Mouse (Mus musculus): Measurements from ENCODE around the gene Serpinb2. TPM values are rescaled to one million over a fixed set of nuclear protein-coding genes. Genes with fewer than 3 reads are reported as not detected.

The Serpinb2 gene
- total RNA-seq (2022): 1 to 10 TPM in 1 of 4 experiments, under 1 TPM in 1, not detected in 2; 0.53 to 6.9 TPM

GRCm38 (mm10) chr1:107511252-107511651, at the start of gene Serpinb2:
TSS of gene Serpinb2 (plus strand) at chr1:107511423.
- no peak for DNase-seq (ENCODE audit: low spot score)

DNA sequence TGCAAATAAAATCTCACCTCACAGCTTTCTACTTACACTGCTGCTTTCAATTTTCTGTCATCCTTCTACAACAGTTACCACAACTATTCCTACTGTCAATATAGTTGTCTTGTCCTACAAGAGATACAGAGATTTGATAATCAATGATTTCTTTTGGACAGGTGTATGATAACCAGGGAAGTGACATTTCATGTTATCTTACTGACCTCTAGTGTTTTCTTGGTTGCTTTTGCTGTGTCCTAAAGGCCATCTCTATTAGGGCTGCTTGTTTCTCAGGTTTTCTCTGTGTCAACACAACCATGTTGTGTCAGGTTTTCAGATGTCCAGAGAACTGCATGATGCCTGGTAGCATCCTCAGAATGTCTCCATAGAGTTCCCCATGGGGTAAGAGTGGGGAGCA, 31.3 kb upstream of the Serpinb2 start:
- no peak for DNase-seq (ENCODE audit: low spot score)

- DNase-seq (ENCODE audit: low spot score): peak; percentile 57
Observed at GRCm38 (mm10) chr1:107481452-107481851, 29.8 kb upstream of the Serpinb2 start.

DNA sequence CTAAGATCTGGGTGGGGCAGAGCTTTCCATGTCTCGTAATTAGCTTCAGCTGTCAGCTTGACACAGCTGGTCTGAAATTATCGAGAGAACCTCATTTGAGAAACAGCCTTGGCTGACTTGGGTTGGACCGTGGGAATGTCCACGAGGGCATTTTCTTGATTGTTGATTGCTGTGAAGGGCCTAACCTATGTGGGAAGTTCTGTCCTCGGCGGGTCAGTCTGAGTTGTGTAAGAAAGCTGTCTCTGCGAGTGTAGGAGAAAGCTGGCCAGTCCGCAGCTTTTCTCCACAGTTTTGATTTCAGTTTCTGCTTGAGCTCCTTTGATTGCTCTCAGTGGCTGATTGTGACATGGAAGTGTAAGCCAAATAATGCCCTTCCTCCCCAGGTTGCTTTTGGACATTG, 21.6 kb upstream of the Serpinb2 start:
- DNase-seq (ENCODE audit: low spot score): no peak

DNA sequence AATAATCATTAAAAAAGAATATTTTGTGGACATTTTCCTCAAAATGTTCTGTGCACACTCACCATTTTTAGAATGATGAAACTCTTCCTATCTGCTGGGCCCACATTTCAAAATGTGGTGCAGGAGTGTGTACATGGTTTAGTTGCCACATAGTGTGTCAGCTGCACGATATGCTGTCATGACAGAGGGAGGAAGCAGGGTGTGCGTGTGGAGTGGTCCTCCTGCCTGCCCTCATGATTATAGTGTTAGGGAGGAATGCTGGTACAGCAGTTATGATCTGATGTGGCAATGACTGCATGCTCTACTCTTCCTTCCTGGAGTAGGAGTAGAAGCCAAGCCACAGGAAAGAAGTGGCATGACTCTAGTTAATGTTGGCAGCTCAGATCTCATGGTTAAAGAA, 14.4 kb upstream of the Serpinb2 start:
- no peak for DNase-seq (ENCODE audit: low spot score)

DNA sequence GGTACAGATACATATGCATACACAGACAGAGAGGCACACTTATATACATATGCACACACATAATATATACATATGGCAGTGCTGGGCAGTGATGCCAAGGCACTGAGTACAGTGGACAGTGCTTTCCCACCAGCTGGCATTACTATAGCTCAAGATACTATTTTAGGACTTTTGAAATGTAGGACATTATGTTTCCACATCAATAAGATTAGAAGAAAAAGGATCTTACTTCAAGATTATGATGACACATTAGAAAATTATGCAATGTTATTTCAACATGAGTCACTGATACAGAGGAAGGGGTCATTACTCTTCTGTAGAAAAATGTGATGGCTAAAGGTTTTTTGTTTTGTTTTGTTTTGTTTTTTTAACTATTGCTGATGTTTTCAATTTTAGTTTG, 9.2 kb upstream of the Serpinb2 start:
- DNase-seq (ENCODE audit: low spot score): no peak

GRCm38 (mm10) chr1:107503294-107503693, 7.9 kb upstream of the Serpinb2 start:
- no peak for DNase-seq (ENCODE audit: low spot score)

GRCm38 (mm10) chr1:107505898-107506562, 5.2 kb upstream of the Serpinb2 start:
- DNase-seq (ENCODE audit: low spot score): no peak

DNA sequence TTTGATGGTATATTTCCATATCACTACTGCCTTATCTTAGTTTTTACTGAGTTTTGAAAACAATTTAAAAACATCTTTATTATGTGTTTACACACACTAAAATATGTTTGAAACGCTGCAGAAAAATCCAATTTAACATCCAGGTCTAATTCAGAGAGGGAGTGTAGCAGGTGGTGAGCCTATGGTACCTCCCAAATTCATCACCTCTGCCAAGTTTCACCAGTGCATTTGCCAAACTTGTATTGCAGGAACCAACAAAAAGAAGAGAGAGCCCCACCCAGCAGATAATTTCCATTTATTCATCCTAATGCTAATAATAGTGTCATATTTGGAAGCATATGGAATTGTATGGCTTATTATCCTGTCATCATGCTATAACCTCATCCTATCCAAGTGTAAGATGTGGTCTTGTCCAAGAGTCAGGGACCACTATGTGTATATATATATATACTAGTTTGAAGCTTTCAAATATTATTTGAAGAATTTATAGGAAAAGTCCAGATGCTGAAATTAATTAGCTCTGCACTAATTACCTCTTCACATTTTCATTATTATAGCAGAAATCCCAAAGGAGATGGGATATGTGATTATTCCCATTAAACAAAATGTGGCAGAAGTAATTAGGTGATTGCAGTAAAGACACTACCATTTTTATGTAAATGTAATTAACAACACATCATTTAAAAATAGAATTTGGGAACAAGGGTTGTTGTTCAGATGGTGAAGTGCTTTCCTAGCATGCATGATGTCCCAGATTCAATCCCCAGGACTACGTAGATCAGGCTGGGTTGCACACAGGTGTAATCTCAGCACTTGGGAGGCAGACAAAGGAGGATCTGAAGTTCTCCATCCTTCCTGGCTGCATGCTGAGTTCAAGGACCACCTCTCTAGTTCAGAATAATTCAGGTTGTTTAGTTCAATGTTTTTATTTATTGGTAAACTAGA, 1.2 kb downstream of the Serpinb2 start:
- no peak for DNase-seq (ENCODE audit: low spot score)

GRCm38 (mm10) chr1:107513530-107513929, 2.3 kb downstream of the Serpinb2 start:
- DNase-seq (ENCODE audit: low spot score): no peak

DNA sequence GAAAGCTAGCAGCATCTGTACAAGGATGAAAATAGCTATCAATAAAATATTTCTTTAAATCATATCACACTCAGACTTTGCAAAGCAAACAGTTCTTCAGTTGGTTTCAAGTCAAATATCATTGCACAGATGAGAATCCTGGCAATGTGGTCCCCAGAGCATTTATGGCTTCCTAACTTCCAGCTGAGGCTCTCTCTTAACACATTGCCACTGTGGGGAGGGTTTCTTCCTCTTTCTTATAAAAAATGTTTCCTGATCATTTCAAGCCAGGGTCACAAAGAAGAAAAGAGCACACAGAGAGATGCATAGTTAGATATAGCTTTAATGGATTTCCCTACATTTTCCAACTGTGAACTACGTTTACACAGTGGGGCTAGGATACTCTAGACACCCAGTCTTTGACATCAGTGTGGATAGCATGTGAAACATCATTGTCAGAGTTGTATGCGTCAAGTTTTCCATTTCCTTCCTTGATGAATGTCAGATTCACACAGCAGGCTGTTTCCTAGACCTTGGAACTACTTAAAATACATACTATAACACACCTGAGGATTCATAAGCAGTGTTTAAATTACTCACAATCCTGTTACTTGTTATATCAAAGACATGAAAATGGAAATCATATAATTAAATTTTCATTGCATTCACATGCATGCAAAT, 4.7 kb downstream of the Serpinb2 start:
- no peak for DNase-seq (ENCODE audit: low spot score)

DNA sequence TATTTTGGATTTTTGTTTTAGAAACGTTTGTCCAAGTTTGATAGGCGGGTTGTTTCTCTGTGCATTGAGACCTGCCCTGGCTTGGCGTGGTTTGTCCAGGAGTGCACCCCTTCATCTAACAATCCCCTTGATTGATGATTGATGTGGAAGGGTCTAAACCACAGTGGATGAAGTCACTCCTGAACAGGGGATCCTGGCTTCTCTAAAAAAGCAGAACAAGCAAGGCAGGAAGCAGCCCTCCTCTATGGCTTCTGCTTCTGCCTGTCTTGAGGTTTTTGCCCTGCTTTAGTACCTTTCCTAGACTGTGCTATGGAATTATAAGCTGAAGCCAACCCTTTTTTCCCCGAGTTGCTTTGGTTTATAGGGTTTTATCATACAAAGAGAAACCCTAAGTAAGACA, 14.4 kb downstream of the Serpinb2 start:
- no peak for DNase-seq (ENCODE audit: low spot score)

DNA sequence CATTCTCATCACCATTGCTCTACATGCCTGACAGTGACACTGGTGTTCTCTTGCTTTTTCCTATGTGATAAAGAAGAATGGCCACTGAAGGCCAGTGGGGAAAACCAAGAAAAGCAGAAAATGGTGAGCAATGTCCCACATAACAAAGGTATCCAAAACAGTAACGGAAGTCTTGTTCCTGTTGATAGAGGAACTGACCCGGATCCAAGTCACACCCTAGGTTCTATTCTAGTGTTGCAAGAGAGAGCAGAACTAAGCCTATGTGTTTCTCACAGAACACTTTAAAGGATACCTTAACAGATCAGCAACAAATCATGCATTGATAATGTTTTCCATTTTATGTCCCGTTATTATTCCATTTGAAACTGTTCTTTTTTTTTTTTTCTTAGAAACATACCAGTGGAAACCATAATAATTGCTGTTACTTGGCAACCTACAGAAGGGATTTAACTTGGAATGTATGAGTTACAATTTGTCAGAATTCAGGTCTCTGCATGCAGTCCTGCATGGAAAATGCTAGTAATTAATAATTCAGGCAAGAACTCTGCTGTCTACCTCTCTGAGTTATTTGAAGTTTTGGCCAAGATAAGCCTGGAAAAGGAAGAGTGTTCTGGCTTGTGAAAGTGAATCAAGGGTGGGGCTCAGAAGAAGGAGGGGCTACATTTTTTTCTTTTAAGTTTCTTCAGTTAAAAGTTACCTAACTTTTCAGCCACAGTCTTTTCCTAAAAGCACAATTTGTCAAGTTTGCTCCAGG, 17.3 kb downstream of the Serpinb2 start:
- DNase-seq (ENCODE audit: low spot score): no peak

GRCm38 (mm10) chr1:107529365-107530052, 18.3 kb downstream of the Serpinb2 start:
- DNase-seq (ENCODE audit: low spot score): no peak

GRCm38 (mm10) chr1:107533736-107534135, 22.5 kb downstream of the Serpinb2 start:
- no peak for DNase-seq (ENCODE audit: low spot score)

DNA sequence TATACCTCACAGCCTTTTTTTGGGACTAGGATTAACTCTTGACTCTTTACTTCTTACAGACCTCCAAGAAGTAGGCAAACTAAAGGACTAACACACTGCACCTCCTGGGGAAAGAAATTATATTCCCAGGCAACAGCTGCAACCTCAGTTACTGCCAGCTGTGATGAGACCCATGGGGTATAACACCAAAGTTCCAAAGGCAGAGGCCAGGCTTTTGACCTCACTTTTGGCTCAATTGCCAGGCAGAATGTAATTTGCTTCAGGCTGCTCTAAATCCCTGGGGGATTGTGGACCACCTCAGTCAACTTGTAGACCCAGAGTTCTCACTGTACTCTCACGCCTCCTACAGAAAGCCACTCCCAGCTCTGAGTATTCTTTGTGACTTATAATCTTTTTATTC, 26.2 kb downstream of the Serpinb2 start:
- DNase-seq (ENCODE audit: low spot score): no peak

- DNase-seq (ENCODE audit: low spot score): no peak
Observed at GRCm38 (mm10) chr1:107559494-107559893, 48.3 kb downstream of the Serpinb2 start.

DNA sequence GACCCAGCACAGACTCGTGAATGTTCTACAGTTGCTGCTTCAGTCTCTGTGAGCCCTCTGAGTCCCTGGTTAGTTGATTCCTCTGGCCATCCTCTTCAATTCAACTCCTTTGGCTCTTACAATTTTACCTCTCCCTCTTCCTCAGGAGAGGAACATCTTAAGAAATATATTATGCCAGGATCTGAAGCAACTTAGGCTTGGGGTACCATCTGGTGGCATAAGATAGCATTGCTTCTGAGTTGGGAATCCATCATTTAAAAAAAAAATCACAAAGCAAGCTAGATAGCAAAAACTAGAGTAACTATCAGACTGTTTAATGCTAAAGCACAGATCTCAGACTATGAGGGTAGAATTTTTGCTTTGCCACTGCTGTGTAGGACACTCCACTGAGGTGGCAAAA, 50.9 kb downstream of the Serpinb2 start:
- DNase-seq (ENCODE audit: low spot score): no peak

GRCm38 (mm10) chr1:107565644-107566043, 54.4 kb downstream of the Serpinb2 start:
- peak; percentile 21 for DNase-seq (ENCODE audit: low spot score)

GRCm38 (mm10) chr1:107576094-107576493, 64.9 kb downstream of the Serpinb2 start:
- no peak for DNase-seq (ENCODE audit: low spot score)

- no peak for DNase-seq (ENCODE audit: low spot score)
Observed at GRCm38 (mm10) chr1:107577514-107577913, 66.3 kb downstream of the Serpinb2 start.
